Mouse (Mus musculus) kidney, adult 2 months (tissue): Measurements from ENCODE around the gene L3hypdh.

Experiments used
- CTCF ChIP-seq: fragments of 200-500 bp; conservative IDR thresholded peaks from 2 replicates; pipeline ENCODE4 v1.5.1; 2011; ENCODE audit warnings: low read depth, mild to moderate bottlenecking, control low read depth, low read length, moderate library complexity, mixed read lengths; ENCODE audit not compliant: insufficient read depth, insufficient read length
- POLR2A ChIP-seq: fragments of 200-500 bp; IDR thresholded peaks from one replicate; pipeline ENCODE4 v1.6.1; 2011; ENCODE audit warnings: low read depth, low read length, control low read depth

DNA sequence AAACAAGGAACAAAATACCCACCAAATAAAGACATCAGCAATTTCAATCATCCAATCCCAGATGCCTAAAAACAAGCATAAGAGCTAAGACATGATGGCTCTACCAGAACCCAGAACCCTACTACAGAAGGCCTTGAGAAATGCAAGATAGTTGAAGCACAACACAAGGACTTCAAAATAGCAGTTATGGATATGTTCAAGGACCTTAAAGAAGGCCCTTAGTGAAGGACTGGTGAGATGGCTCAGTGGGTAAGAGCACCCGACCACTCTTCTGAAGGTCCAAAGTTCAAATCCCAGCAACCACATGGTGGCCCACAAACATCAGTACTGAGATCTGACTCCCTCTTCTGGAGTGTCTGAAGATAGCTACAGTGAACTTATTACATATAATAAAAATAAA, 27.5 kb downstream of the L3hypdh start:
- no peak for TF ChIP-seq CTCF
- TF ChIP-seq POLR2A = no peak
